In the genomic region with DNA sequence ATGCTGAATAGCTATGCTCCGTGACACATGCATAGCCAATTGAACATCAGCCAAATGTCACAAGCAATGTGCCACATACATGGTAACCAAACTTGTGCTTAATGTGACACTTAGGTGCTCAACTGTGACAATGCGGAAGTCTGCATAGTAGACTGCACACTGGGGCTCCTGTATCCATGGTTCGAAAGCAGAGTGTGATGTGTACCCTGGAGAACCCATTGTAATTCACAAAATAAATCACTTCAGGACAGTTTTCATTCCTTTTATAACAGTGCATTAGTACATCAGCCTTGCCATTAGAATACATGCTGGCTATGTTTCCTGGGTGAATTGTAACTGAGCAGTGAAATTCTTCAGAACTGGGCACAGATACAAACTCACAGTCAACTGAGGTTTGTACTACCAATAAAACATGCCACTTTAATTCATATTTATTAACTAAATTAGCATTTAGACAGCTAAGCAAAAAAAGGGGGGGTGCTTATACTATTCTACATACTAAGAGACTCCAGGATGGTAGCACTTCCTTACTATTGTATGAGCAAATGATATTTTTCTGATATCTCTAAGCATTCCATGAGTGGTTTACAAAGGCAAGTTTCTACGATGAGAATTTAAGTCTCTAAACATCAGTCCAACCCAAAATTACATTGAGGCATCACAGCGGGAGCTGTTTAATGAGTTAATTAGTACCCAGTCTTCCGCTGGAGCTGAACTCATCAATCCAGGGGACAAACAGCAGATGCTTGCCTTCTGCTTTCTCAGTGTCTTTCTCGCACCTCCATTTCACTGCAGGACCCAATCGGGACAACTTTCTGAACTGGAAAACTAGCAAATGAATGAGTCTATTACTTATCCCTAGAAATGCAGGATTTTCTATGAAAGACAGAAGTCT, we compare ENCODE assay signal across 12 mouse cellular contexts.
"Had no signal": no experiment of that assay in that cellular context is flagged by ENCODE, and none has a peak within 500 bp of the region (broad histone marks: within the 10 kb centered on the region; RNA-seq: fewer than 3 reads in every experiment).

No protein-coding gene starts in this region.

- DNase-seq: kidney, postnatal 14 days; lung, embryonic 14.5 days; lung, postnatal 10 days; lung, postnatal 4 days; right cerebral cortex, postnatal 25 days; thymus, postnatal 4 days had no signal

- H3K9ac ChIP-seq: kidney, embryonic 15.5 days; liver, embryonic 12.5 days; lung, embryonic 14.5 days; midbrain, embryonic 15.5 days had no signal

- ATAC-seq: liver, embryonic 12.5 days; midbrain, embryonic 15.5 days had no signal

- H3K4me2 ChIP-seq: kidney, embryonic 15.5 days; liver, embryonic 12.5 days; lung, embryonic 14.5 days; midbrain, embryonic 15.5 days had no signal

- H3K36me3 ChIP-seq: kidney, embryonic 15.5 days; limb, embryonic 10.5 days; liver, embryonic 12.5 days; midbrain, embryonic 10.5 days; midbrain, embryonic 15.5 days had no signal

- H3K27me3 ChIP-seq: kidney, embryonic 15.5 days; liver, embryonic 12.5 days; midbrain, embryonic 15.5 days had no signal

- H3K27ac ChIP-seq: kidney, embryonic 15.5 days; left cerebral cortex, adult 2 months; limb, embryonic 10.5 days; liver, embryonic 12.5 days; midbrain, embryonic 10.5 days; midbrain, embryonic 15.5 days had no signal

- H3K4me3 ChIP-seq: kidney, embryonic 15.5 days; left cerebral cortex, adult 2 months; limb, embryonic 10.5 days; liver, embryonic 12.5 days; midbrain, embryonic 10.5 days; midbrain, embryonic 15.5 days had no signal

- H3K9me3 ChIP-seq: kidney, embryonic 15.5 days; limb, embryonic 10.5 days; midbrain, embryonic 10.5 days; midbrain, embryonic 15.5 days had no signal

- H3K4me1 ChIP-seq: kidney, embryonic 15.5 days; limb, embryonic 10.5 days; liver, embryonic 12.5 days; midbrain, embryonic 10.5 days; midbrain, embryonic 15.5 days had no signal
